Mouse (Mus musculus) lung, adult 18-20 months (tissue): Measurements from ENCODE around the gene Rhbdd1.
A peak's percentile ranks its signal among the peaks of the same experiment; 100 is the strongest.

ENCODE experiments used
- DNase-seq, 2 experiments: peaks; one replicate each; pipeline ENCODE4 v3.0.0; 2022; ENCODE audit warnings: mixed read lengths in 2 of 2

Gene Rhbdd1

DNA sequence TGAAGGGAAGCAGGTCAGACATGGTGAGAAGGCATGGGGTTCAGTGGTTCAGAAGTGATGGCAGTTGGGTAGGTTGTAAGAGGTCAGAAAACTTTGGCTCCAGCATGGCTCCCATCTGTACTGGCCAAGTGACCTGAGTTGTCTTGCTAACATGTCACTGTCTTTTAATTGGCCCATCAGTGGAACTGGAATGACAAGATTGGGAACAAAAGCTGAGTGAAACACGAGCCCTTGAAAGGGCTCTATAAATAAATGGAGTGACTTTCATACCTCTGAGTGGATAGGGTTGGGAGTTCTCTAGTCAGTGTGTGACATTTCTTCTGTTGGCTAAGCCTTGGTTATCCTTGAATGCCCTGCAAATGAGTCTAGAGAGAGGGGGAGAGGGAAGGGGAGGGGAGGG is 123.9 kb downstream of the Rhbdd1 start:
- DNase-seq = no peak

DNA sequence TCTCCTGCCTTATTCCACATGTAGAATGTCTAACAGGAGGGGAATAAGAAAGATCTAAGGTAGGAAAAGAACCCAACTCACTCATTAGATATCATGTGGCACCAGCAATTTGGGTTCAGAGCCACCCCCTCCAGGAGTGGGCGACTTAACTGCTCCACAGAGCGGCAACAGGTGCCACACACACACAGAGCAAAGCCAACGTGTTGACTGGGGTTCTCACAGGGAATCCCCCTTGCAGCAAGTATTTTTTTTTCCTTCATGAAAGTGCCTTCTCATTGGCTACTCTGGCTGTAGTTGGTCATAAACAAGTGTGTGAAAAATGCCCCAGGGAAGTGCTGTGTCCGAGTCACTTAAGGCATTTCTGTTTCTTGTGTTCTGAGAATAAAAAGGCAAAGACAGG is 127.3 kb downstream of the Rhbdd1 start:
- no peak for DNase-seq

DNA sequence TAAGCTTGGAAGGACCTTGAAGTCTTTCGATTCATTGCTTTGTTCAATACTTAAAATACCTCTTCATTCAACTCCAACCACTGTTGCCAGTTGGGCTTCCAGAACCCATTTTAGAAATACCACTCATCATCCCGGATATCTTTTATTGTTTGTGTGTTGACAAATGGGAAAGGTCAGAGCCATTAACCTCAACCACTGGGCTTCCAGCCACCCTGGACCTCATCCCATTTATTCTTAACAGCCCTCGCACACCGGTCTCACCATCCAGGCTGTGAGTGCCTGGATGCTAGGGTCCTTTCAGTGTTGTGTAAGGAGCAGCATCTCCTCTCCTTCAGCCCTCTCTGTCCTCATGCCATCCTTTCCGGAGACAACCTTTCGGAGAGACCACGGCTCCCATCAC is 129.8 kb downstream of the Rhbdd1 start:
- no peak for DNase-seq

DNA sequence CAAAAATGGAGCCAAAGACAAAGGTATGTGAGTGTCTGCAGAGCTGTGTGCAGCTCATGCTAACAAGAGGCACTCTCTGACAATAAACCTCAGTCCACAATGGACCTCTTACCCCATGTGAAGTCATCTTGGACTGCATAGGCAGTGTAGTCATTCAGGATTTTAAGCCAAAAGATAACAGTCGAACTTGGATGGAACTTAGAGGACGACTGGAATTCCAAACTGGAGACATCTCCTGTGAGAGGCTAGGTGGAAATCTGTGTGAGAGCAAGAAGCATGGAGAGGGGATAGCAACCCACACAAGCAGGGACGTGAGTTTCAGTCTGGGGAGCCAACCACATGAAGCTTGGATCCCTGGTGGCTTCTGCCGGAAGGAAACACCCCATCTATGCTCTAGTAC is 133.6 kb downstream of the Rhbdd1 start:
- DNase-seq = no peak

DNA sequence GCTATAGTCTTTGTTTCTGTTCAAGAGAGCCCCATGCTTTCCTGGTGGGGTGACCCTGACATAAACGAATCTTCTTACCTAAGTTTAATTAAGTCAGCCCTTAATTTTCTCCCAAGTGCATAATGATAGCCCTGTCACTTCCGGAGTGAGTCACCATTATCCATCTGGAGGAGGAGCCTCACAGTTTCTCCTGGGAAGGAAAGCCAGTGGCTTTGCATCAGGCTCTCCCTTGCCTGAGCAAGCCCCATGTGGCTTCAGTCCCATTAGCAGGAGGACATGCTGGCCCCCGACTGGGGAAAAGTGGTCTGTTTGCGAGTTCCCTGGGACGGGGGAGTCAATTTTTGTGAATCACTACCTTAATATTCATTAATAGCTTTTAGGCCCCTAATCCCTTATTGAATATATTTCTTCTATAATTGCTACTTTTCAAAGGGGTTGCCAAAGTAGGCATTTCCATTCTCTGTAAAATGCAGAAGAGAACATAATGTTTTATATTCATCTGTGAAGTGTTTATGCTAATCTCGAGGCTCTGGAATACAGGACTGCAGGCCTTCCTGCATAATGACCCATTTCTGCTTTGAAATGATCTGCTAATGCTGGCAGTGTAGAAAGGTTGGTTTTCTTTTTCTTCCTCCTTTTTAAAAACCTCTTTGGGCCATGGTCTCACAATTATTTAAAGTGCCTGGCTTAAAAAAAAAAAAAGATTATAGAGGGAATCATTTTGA is 135.8 kb downstream of the Rhbdd1 start:
- DNase-seq = no peak

DNA sequence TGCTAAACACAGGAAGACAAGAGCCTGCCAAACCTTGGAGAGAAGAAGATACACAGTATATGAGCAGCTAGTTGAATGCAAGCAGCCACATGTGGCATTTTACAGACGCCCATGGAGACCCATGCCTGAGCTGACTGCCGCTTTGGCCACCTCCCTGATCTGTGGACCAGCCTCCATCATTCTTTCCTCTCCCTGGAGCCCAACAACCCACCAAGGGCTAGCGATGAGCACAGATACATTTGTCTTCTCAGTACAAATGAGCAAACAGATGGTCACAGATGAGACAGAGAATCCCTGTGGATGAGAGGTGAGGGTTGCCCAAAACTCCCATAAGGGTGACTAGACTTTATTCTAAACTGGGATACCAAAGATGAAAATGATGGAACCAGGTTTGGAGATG is 137.8 kb downstream of the Rhbdd1 start:
- no peak for DNase-seq

DNA sequence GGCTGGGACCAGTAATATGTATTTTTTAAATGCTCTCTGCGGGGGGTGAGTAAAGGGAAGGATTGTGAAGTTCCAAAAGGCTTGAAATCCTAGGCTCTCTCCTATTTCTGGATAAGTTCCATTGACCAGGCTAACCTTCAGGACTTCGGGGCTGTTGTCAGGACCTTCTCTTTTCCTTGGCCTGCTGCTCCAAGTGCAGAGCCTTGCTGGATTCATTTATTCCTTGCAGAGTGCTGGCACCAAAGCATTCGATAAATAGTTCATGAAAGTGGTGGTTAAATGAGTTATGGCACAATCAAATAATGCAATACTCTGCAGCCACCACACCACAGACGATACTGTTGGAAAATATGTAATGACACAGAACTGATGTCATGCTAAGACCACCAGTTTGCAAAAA is 143.1 kb downstream of the Rhbdd1 start:
- no peak for DNase-seq

DNA sequence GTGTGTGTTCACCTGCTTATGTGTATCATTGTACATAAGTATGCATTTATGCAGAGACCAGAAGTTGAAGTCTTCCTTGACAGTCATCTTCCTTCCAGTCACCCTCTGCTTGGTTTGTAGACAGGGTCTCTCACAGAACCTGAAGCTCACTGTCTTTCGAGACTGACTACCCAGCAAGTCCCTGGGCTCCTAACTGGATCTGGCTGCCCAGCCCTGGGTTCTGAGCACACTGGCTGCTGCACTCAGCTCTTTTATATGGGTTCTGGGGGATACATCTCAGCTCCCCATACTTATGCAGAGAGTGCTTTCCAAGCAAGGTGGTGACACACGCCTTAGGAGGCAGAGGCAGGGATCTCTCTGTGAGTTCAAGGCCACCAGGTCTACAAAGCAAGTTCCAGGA is 143.7 kb downstream of the Rhbdd1 start:
- DNase-seq = no peak

DNA sequence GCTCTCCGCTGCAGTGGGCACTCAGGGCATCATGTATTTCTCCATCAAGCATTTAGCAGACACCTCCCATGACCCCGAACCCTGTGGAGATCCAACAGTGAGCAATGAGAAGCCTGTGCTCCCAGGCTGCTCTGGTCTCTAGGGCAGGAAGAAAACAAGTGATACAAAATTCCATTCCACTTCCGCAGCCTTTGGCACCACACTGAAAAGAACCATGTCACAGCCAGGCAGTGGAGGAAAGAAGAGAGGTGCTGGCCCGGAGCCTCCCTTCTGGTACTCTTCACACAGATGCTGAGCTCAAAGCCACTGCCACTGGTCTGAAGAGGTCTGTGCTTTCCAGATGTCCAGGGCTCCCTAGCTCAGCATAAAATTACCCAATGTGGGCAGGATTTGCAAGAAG is 144.8 kb downstream of the Rhbdd1 start:
- DNase-seq = no peak

DNA sequence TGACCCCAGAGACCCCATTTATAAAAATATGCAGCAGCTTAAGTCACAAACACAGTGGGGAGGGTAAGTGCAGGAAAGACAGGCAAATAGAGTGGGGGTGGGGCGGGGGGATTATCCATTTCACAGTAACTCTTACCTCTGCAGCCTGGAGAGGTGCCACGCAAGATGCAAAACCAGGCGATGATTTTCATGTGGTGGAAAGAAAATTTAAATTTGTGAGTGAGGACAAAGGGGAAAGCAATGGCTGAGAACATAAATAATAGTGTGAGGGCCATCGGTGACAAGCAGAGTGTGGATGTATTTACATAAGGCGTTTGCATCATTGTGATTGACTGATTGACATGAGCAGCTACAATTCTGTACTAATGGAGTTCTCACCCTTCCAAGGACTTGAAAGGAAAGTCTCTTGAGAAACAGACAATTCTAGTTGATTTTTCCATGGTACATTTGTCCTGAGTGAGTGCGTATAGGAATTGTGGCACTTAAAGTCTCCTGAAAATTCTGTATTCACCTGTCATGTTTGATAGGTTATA is 149.1 kb downstream of the Rhbdd1 start:
- DNase-seq = no peak

DNA sequence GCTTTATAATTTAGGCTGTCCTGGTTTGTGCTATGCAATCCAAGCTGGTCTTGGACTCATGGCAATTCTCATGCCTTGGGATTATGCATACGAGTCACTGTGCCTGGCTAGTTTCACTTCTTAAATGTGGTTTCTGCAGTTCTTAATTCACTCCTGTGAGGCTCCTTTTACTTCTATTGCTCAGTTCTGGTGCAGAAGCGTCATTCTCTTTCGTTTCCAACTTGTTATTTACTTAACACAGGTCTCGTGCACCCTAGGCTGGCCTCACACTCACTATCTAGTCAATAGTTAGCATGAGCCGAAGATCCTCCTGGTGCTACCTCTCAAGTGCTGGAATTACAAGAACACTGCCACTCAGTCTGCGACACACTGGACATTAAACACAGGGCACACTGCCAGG is 152.6 kb downstream of the Rhbdd1 start:
- DNase-seq = no peak

DNA sequence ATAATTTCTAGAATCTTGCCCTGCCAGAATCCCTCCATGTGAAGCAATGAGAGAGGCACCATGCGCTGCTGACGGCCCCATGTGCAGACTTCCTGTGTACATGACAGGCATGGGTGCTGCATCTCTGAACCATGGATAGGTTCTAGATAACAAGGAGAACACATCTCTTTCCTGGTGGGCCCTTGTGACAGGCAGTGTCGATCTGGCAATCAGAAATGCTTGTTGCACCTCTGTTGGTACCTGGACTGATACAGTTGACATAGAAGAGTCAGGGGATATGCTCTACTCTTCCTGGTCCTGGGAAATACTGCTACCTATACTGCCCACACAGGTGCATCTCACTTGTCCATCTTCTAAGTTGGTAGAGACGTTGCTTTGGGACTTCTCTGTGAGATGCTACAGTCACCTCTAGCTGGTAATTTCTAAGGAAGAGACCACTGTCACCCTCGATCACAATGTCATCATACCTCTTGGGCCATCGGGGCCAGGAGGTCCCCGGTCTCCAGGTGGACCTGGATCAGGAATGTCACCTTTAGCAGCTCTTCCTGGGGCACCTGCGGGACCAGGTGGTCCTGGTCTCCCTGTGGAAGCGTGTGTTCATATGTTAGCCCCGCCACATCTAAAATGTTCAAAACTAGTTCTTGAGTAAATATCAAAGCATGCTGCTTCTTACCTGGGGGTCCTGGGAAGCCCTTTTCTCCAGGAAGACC is 154.4 kb downstream of the Rhbdd1 start:
- DNase-seq = no peak

DNA sequence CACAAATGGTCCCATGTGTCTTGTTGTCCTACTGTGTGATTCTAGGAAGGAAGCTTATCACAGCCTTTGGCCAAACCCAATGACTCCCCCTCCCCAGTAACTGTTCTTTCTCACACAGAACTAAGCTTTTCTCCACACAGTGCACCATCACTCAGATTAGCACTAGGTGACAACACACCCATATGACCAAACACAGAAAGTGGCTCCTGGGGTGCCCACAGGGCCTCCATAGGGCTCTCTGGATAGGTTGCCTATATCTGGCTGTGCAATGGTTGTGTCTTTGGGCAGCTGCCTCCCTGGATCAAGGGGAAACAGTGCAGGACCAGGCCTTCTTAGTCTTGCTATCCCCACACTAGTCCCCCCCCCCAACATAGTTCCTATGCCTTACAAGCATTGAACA is 157.2 kb downstream of the Rhbdd1 start:
- DNase-seq = no peak

DNA sequence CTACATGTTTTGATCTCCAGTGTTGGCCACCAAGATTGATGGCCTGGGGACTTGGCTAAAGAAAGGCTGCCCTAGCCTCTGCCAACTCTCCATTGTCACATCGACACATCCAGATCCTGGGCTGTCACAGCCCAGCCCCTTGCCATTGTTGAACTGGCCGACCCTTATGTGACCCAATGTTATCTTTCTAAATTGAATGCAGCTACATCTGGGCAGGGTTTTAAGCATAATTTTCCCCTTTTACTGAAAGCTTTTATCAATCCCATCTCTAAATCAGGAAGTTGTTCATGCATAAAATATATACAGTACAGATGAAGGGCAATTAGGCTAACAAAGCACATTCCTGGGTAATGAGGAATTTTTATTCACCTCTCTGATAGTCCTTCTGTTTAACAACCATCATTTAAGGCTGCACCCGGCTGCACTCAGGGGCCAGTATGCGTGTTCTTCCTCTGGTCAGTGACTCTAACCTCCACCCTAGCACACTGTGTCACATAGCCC is 158.3 kb downstream of the Rhbdd1 start:
- DNase-seq = no peak

DNA sequence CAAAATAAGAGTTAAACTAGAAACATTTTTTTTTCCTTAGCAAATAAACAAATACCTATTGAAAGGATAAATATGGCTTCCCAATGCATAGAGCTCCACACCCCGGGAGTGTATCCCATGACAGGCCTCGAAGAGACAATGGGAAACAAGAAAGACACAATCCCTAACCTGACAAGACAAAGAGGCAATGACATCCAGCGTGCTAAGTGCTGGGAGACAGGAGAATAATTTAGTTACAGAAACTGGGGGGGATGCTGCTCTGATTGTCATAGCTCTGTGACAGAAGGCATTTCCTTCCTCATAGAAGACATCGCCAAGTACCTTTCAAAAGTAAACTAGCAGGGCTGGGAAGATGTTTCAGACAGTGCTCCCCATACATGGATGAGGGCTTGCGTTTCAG is 159.0 kb downstream of the Rhbdd1 start:
- no peak for DNase-seq

DNA sequence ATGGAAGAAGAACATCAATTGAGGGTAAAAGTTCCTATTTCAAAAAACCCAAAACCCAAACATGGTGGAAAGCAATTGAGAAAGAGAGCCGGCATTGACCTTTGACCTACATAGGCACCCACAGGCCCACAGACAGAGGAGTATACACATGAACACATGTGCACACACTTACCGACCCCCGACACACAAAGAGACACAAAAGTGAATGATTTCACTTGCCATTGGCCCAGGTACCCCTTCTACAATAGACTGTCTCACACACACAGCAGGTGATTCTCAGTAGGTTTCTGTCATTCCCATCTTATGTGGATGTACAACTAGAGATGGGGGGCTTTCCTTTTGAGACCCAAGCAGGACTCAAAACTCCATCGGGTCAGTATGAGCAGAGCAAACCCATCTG is 159.6 kb downstream of the Rhbdd1 start:
- no peak for DNase-seq

DNA sequence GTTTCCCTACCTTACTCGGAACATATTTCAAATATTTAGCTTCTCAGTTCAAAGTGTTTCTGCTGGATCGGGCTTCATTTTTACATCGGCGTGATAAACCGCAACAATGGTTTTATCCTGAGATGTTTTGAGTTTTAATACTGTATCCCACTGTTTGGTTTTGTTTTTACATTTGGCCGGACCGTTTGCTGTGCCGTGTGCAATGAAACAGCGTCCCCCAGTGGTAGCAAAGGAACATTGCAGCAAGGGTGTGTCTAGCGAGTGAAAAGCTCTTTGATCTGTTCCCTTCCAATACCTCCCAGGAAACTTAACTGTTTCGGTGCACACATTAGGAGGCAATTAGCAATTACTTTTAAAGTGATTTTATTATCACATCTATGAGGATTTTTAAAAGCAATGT is 160.0 kb downstream of the Rhbdd1 start:
- DNase-seq = peak in 1 of 2 experiments; percentile 10

DNA sequence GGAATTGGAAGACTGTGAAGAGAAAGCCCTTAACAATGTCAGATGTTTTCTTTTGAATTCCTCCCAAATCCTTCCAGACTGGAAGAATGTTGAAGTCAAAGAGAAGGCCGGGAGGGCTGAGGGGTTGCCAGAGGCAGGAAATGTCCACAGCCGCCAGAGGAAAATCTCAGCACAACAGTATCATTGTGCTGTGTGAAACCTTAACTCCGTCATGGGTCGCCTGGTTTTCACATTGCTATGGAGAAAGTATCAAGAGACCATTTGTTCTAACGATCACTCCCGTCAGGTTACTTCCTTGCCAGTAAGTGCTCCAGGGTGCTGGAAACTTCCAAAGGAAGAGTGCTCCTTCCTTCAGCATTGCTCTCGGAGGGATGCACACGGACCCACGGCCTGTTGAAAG is 160.5 kb downstream of the Rhbdd1 start:
- no peak for DNase-seq

DNA sequence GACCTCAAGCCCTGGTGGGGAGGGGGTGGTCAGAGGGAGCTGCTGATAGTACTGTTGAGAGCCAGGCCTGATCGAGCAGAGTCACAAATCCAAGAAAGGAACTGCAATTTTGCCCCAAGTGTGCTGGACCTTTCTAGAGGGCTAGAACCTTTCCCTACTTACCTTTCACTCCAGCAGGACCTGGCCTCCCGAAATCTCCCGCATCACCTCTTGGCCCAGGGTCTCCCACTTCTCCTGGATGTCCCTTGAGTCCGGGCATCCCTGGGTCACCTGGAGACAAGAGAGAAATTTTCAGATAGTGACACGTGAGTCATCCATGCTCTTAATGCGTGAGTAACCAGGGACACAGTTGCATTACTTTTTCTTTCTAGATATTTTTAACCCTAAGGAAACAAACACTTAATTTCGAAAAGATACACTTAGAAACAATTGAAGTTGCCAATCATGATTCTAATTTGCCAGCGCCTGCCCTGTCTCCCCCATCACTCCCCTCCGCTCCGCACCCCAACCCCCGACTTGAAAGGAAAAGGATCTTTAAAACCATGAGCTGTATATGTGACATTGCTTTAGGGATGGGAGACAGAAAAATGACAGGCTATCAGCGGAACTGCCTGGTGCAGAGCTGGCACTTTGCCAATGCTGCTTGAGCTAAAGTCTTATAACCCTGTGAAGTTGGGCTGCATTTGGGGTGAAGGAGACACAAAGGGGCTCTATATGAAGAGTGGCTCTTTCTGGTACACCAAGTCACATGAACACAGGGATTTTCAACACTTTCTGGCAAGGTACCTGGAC is 163.6 kb downstream of the Rhbdd1 start:
- DNase-seq = no peak

DNA sequence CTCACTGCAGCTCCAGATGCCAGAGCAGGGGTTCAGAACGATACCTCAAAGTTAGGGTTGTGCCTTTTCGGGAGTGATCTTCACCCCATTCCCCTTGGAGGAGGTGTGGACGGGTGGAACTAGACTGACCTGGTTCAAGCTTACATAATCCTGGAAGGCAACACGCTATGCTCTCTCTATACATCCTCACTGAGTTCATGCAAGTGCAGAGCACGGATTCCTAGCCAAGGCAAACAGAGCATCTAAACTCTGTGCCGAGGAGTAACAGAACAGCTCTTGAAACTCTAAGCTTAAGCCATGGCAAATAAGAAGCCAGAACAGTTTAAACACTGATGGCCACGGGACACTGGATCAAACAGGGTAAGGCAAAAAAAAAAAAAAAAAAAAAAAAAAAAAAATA is 166.1 kb downstream of the Rhbdd1 start:
- DNase-seq = peak in 1 of 2 experiments; percentile 2

DNA sequence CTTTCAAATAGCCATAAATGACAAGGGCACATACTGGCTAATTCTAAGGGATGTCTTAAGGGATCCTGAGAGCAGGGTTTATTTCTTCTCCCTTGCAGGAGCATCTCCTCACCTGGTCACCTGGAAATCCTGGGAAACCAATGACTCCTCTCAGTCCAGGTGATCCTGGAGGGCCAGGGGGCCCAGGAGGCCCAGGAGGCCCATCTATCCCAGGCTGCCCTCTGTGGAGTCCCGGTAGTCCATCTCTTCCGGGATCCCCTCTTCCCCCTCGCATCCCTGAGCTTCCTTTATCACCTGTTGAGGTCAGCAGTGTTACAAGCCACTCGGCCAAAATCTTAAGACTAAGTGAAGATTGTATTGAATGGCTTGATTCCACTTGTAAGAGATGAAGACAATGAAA is 170.1 kb downstream of the Rhbdd1 start:
- DNase-seq = no peak

DNA sequence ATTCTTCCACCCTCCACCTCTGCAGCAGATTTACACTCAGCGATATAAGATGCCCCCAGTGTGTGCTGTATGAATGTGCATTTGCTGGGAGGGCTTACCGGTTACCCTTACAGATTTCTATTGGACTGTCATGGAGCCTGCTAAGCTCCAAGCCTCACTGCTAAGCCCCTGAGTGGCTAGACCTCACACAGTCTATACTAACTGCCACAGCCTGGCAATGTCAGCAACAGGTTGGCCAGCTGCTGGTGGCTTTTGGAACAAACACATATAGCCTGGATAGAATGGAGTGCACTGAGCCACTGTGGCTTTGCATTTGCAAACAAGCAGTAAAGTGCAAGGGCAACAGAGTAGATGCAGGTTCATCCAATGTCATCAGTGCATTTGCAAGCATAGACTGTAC is 175.7 kb downstream of the Rhbdd1 start:
- DNase-seq = no peak
